Mouse (Mus musculus) testis, adult 2 months (tissue): Measurements from ENCODE around the gene Chd2. TPM values are rescaled to one million over a fixed set of nuclear protein-coding genes. Genes with fewer than 3 reads are reported as not detected.
"Not testable (repeated sequence)": the region's sequence is repeated elsewhere in the genome, so short reads cannot be mapped to it uniquely, and the experiment has no call there.

Experiments
- H3K27ac ChIP-seq: fragments of 200-500 bp; 2 replicates; pipeline ENCODE4 v1.5.1; 2012; ENCODE audit warnings: low read depth, low read length; ENCODE audit not compliant: control insufficient read depth, insufficient read depth
- H3K27me3 ChIP-seq: fragments of 200-500 bp; 2 replicates; pipeline ENCODE4 v1.6.1; 2012; ENCODE audit warnings: mild to moderate bottlenecking, low read length, moderate library complexity; ENCODE audit not compliant: control insufficient read depth, insufficient read depth
- H3K36me3 ChIP-seq: fragments of 200-500 bp; 2 replicates; pipeline ENCODE4 v1.6.1; 2012; ENCODE audit warnings: mild to moderate bottlenecking, low read length; ENCODE audit not compliant: control insufficient read depth, insufficient read depth
- H3K4me1 ChIP-seq: fragments of 200-500 bp; 2 replicates; pipeline ENCODE4 v1.6.1; 2012; ENCODE audit warnings: low read length; ENCODE audit not compliant: control insufficient read depth, insufficient read depth
- H3K4me3 ChIP-seq: fragments of 200-500 bp; 2 replicates; pipeline ENCODE4 v1.5.1; 2012; ENCODE audit warnings: low read depth, mild to moderate bottlenecking, low read length, moderate library complexity, mixed read lengths; ENCODE audit not compliant: control insufficient read depth
- CTCF ChIP-seq: fragments of 200-500 bp; IDR thresholded peaks from 2 replicates; pipeline ENCODE4 v1.5.1; 2012; ENCODE audit warnings: low read depth, mild to moderate bottlenecking, inconsistent platforms, low read length, moderate library complexity; ENCODE audit not compliant: control insufficient read depth, insufficient read depth, insufficient replicate concordance
- POLR2A ChIP-seq: fragments of 200-500 bp; IDR thresholded peaks from 2 replicates; pipeline ENCODE4 v1.6.1; 2012; ENCODE audit warnings: low read depth, mild to moderate bottlenecking, inconsistent platforms, low read length, moderate library complexity; ENCODE audit not compliant: control insufficient read depth
- polyA plus RNA-seq: library from polyadenylated mRNA; depleted of rRNA; stranded (reverse); fragments of >200 nt; gene quantifications from 2 replicates; pipeline ENCODE4 v1.2.3, GENCODE M21; 2012

Chd2 gene
- polyA plus RNA-seq, 1 experiment = 20.6 TPM

DNA sequence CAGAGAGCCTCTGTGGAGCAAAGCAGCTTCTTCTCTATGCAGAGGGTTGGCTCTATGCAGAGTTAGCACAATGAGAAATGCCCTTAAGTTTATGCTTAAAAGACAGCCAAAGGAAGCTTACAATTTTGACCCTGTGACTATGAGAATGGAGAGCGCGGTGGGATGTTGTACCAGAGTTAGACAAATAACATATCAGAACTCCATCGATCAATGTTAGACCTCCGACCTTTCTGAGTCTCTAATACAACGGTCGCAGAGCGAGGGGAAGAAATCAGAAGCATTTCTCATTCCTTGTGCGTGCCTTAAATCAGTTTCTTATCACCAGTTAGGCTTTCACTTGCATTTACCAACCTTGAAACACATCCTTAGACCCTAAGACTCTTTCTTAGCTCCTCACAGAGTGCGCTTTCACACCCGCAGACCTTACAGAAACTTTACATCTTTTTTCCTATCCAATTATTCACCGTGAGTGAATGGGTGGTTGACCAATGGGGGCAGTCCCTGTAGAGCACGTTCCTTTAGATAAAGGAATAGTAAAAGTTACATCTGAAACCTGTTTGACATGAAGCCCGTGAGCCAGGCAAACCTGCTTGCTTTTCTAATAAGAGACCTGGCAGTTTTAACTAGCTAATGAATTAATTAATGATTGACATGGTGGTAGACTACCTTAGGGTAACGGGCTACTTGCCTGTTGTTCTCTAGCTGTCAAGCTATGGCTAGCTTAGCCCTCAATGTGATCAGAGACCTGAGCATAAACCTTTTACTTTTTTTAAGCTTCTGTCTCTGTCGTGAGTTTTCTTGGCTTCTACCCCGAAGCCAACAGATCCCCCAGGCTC is 34.7 kb upstream of the Chd2 start:
- no peak overlapping the region for H3K27ac ChIP-seq
- H3K4me3 ChIP-seq = no peak overlapping the region
- H3K4me1 ChIP-seq = no peaks in the 10 kb centered on the region; the same call in 1 of the 2 replicates
- H3K27me3 ChIP-seq = no peaks in the 10 kb centered on the region
- no peaks in the 10 kb centered on the region for H3K36me3 ChIP-seq
- no peak for TF ChIP-seq POLR2A
- TF ChIP-seq CTCF = no peak

GRCm38 (mm10) chr7:73575257-73575656 is 33.6 kb upstream of the Chd2 start:
- TF ChIP-seq POLR2A (no peak), CTCF (no peak)
- H3K4me3 ChIP-seq = no peak overlapping the region
- no peaks in the 10 kb centered on the region; the same call in 1 of the 2 replicates for H3K4me1 ChIP-seq
- H3K36me3 ChIP-seq = no peaks in the 10 kb centered on the region
- no peaks in the 10 kb centered on the region for H3K27me3 ChIP-seq
- no peak overlapping the region for H3K27ac ChIP-seq

DNA sequence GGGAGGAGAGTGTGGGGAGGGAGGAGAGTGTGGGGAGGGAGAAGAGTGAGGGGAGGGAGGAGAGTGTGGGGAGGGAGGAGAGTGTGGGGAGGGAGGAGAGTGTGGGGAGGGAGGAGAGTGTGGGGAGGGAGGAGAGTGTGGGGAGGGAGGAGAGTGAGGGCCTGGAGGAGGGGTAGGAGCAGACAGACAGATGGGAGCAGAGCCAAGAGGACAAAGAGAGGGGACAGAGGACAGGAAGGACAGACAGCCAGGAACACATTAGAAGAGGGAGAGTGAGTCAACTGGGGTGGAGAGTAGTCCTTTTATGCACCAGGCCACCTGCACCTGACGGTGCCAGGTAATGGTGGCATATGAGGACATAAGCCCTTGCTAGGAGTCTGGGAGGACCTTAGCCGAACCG is 33.0 kb upstream of the Chd2 start:
- H3K4me1 ChIP-seq, H3K4me3 ChIP-seq, H3K27ac ChIP-seq: not testable (repeated sequence)

GRCm38 (mm10) chr7:73572571-73572970 is 30.9 kb upstream of the Chd2 start:
- Histone ChIP-seq H3K27ac (no peak overlapping the region), H3K27me3 (no peaks in the 10 kb centered on the region), H3K36me3 (no peaks in the 10 kb centered on the region), H3K4me1 (no peaks in the 10 kb centered on the region; the same call in 1 of the 2 replicates), H3K4me3 (no peak overlapping the region)
- TF ChIP-seq POLR2A (no peak), CTCF (no peak)

More for the DNA sequence above, 33.0 kb upstream of the Chd2 start:
- not testable (repeated sequence) for H3K27me3 ChIP-seq, H3K36me3 ChIP-seq

- no peaks in the 10 kb centered on the region for H3K36me3 ChIP-seq
- no peak overlapping the region for H3K4me3 ChIP-seq
- H3K27ac ChIP-seq = no peak overlapping the region
- no peak for TF ChIP-seq POLR2A
- TF ChIP-seq CTCF = no peak
- no peaks in the 10 kb centered on the region for H3K27me3 ChIP-seq
- no peaks in the 10 kb centered on the region for H3K4me1 ChIP-seq
Observed at GRCm38 (mm10) chr7:73568801-73569403, 27.3 kb upstream of the Chd2 start.

DNA sequence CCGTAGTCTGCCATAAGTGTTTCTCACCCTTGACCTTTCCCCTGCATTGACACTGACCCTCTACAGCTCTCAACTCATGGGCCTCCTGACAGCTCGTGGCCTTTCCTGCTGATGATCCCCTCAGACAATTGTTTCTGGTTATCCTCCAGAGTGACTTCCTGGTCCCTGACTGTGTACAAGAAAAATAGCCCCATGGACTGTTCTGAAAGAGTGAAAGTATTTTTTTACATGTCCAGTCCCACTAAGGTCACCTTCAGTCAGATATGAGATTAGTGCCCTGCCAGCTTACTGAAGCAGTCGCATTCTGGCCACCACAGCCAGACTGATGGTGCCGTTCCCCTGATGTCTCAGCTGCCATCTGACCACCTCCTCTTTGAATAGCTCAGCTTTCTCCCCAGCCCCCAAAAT is 26.1 kb upstream of the Chd2 start:
- TF ChIP-seq CTCF (no peak), POLR2A (no peak)
- H3K36me3 ChIP-seq = no peaks in the 10 kb centered on the region
- no peak overlapping the region for H3K27ac ChIP-seq
- no peaks in the 10 kb centered on the region for H3K4me1 ChIP-seq
- H3K27me3 ChIP-seq = no peaks in the 10 kb centered on the region
- no peak overlapping the region for H3K4me3 ChIP-seq

DNA sequence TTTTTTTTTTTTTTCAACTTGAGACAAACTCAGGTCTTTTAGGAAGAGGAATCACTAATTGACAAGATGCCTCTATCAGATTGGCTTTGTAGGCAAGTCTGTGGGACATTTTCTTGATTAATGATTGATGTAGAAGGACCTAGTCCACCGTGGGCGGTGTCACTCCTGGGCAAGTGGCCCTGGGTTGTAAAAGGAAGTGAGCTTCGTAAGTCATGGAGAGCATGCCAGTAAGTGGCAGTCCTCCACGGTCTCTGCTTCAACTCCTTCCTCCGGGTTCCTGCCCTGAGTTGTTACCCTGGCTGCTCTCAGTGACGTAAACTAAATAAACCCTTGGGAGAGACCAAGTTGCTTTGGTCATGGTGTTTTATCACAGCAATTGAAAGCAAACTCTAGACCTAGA is 22.5 kb upstream of the Chd2 start:
- no peaks in the 10 kb centered on the region for H3K36me3 ChIP-seq
- H3K27ac ChIP-seq = no peak overlapping the region
- peaks cover 5% of the 10 kb centered on the region; the same call in 1 of the 2 replicates for H3K4me1 ChIP-seq
- TF ChIP-seq POLR2A (no peak), CTCF (no peak)
- H3K27me3 ChIP-seq = no peaks in the 10 kb centered on the region
- no peak overlapping the region for H3K4me3 ChIP-seq

- Histone ChIP-seq H3K4me3 (no peak overlapping the region), H3K27ac (no peak overlapping the region), H3K27me3 (no peaks in the 10 kb centered on the region), H3K4me1 (peaks cover 5% of the 10 kb centered on the region; the same call in 1 of the 2 replicates), H3K36me3 (no peaks in the 10 kb centered on the region)
- TF ChIP-seq CTCF (no peak), POLR2A (no peak)
Observed at GRCm38 (mm10) chr7:73561492-73562055, 19.9 kb upstream of the Chd2 start.
